Mouse (Mus musculus): Measurements from ENCODE around the gene Fmnl2. TPM values are rescaled to one million over a fixed set of nuclear protein-coding genes. Genes with fewer than 3 reads are reported as not detected.
A peak's percentile ranks its signal among the peaks of the same experiment; 100 is the strongest.

The Fmnl2 gene
- total RNA-seq, 2 experiments from 2014 or later = 17.2 to 19.6 TPM

DNA sequence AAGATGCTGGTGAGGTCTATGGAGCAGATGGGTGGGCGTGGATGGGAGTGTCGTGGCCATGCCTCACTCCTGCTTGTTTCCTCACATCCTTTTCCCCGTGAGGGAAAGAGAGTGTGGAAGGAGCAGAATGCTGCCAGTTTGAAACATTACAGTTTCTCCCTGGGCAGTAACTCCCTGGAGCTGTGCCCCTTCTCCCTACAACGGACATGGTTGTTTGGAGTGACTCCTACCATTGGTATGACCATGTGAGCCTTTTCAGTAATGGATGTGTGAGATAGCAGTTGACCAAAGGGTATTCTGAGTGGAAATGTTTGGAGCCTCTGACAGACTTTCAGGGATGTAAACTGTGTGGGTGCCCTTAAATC is 5.1 kb downstream of the Fmnl2 start:
- DNase-seq (ENCODE audit: low spot score in 2 of 2) = no peak

DNA sequence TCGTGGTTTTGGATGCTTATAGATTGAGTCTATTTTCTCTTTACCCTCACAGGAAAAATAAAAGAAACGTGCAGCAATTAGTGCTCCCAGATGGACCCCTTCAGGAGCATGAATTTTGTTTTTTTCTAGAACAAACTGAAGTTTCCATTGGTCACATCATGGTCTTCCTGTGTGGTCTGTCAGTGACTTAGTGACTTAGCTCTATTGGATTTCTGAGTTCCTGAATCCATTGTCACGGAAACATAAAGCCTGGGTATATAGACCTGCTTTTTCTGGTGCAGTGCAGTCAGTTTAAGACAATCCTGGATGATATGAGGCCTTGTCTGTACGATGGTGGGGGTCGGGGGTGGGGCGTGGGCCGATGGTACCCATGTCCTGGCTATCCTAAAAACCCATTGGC is 7.0 kb downstream of the Fmnl2 start:
- no peak for DNase-seq (ENCODE audit: low spot score in 2 of 2)

DNA sequence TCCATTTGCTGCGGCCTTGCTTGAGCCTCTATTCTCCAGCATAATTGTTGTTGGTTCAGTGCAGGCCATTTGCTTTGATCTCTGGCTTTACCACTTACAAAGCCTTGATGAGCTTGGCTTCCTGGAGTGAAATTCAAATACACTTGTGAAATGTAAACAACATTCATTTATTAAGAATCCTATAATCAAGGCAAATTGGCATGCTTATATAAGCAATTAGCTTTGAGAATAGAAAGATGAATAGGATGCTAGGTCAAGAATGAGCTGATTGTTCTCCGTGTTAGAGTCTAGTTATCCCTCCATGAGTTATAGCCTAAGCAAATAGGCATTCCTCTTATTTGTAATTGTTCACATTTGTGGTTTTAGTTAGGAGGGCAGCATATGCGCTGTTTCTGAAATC is 8.5 kb downstream of the Fmnl2 start:
- no peak for DNase-seq (ENCODE audit: low spot score in 2 of 2)

DNA sequence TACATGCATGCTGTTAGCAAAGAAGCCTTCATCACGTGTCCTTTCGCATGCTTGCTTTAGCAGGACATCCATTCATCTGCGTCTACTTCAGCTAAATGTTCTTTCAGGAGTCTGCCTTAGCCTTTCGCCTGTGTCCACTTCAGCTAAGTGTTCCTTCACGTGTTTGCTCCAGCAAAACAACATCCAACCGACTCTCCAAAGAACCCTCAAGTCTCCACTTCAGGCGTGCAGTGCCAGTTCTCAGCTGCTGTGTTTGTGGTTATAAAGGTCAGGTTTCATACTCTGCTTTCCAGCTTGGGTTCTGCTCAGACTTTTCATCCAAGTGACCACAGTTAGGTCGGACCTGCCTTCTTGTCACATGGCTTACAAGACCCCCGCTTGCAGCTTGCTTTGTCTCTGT is 10.1 kb downstream of the Fmnl2 start:
- no peak for DNase-seq (ENCODE audit: low spot score in 2 of 2)

DNA sequence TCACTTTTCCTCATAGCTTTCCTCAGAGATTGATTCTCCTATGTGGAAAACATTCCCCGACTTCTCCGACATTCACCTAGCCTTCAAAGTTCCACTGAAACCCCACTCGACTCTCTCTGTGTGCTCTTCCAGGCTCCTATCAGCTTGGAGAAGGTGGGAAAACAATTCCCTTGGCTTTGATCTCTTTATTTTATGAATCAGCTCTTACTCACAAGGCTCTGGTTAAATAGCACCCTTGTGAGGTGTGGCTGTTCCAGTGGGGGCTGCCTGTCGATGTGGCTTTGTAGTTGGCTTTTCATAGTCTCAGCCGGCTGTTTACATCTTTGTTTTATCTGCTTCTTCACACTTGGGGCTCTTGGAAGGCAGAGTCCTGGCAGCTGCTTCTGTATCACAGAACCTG is 10.5 kb downstream of the Fmnl2 start:
- no peak for DNase-seq (ENCODE audit: low spot score in 2 of 2)

DNA sequence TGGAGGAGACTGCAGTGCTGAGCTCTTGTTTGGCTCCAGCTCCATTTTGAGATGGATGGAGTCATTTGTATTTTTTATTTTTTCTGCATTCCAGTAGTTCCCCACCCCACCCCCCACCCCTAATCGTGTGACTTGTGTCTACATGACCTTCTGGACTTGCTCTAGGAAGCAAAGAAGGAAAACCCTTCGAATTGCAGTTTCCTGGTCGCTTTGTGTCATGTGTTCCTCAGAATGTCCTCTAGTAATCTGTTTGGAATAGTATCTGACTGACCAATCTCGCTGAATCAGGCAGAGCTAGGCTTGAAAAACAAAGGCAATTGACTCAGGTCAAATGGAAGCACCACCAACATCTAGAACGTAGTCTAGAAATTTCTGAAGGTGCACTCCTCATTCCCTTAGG is 15.0 kb downstream of the Fmnl2 start:
- no peak for DNase-seq (ENCODE audit: low spot score in 2 of 2)

DNA sequence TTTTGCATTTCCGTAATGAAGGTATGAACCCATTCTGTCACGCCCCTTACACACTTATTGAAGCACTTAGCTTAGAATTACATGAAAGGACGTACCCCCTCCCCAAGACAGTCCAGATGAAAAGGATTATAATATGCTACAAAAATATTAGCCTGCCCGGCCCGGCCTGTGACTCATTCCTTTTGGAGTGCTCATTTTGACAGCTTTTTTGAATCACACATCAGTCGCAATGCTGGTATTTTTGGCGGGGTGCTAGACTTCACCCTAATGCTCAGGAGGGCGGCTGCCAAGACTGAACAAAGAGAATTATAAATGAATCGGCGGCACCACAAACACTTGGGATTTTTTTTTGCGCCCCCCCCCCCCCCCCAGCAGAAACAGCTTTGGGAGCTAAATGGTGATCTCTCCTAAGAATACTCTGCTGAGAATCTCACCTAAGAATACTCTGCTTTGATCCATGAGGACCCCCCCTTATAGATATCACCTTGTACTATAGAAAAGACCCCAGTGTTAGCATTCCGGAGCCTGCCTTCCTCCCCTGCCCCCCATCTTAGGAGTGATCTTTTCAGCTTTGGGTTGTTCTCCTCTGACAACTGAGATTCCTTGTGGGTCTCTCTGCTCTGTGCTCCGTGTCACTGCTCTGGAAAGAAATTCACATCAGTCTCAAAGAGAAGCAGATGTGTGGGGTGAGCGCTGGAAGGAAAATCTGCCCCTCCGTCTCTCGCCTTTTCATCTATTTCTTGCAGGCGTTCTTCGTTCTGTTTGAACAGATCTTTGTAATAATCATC is 15.8 kb downstream of the Fmnl2 start:
- DNase-seq (ENCODE audit: low spot score in 2 of 2) = no peak

DNA sequence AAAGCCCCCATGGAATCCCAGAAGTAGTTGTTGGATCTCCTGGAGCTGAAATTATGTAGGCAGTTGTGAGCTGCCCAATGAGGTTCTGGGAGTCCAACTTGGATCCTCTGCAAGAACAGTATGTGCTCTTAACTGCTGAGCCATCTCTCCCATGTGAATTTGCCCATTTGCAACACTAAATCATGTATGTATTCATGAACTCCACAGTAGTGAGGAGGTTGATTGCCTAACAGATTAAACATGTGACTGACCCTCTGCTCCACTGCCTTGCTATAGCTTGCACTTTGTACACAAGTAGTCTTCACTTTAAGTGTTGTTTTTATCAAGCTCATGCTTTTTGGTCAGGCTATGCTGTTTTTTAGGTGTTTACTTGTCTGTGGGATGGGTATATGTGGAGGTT is 17.1 kb downstream of the Fmnl2 start:
- no peak for DNase-seq (ENCODE audit: low spot score in 2 of 2)

DNA sequence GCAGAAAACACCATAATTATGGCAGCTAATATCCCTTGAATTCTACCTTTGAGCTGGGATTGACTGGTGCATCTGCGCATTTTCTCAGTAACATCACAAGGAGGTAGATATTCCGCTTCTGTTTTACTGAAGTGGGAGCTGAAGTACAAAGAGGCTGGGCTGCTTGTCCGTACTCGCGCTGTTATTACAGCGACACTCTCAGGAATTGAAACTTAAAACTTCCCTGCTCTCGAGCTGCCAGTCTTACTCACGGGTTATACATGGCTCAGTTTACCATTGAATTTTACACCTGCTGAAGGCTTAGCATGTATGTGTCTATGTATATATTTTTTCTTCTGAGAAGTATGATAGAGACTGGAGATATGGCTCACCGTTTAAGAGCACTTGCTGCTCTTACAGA is 18.1 kb downstream of the Fmnl2 start:
- no peak for DNase-seq (ENCODE audit: low spot score in 2 of 2)

DNA sequence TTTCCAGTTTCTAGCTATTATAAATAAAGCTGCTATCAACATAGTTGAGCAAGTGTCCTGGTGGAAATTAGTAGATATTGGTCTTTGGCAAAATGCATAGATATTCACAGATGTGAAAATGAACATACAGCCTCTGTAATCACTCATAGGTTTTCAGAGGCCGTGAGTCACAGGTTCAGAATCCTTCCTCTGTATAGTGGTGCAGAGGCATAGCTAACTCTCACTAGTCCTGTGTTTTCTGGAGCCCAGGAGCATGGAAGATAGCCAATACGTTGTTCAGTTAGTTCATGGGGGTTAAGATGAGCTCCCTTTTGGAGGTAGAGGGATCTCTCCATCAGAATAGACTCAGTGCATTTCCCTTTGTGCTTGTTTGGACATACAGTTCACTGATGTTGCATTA is 25.7 kb downstream of the Fmnl2 start:
- DNase-seq (ENCODE audit: low spot score in 2 of 2) = no peak

DNA sequence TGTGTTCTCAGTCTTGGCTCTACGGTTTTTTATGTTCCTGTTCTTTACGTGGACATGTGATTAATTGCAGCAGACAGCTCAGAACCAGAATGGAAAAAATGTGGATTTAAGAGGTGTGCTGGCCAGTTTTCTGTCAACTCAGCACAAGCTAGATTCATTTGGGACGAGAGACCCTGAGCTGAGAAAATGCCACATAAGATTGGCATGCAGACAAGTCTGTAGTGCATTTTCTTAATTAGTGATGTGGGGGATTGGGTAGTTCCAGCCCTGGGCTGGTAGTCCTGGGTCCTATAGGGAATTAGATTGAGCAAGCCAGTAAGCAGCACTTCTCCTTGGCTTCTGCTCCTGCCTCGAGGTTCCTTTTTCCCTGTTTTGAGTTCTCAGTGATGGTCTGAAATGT is 26.4 kb downstream of the Fmnl2 start:
- no peak for DNase-seq (ENCODE audit: low spot score in 2 of 2)

DNA sequence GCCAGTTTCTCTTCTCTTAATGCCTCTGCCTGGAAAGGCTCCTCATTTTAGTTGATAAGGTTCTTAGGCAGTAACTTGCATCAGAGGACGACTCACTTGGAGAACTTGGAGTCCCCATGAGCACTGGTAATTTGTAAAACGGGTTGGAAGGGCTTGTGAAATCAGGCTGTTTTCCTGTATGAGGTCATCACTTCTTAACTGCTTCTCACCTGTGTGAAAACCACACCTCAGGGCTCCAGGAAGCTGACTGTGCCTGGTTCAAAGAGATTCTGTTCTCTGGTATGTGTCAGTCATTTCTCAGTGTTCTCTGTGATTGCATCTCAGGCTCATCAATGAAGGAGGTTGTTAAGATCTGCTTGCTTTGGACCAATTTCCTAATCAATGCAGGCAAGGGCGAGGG is 27.4 kb downstream of the Fmnl2 start:
- no peak for DNase-seq (ENCODE audit: low spot score in 2 of 2)

DNA sequence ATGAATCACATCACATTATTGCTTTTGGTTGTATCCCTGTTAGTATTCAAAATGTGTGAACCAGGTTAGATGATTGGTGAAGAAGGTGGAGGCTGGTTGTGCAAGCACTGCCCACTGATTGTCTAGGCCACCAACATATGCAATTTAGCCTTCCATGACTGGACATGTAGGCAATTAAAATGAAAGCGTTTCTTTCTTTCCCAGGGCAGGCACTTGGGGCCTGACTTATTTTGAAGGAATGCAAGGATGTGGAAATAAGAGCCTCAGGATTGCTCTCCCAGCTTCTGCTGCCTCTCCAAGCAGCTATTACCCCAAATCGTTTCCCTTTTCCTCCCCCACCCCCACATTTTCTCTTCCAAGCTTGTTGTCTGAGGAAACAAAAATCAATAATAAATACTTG is 29.6 kb downstream of the Fmnl2 start:
- no peak for DNase-seq (ENCODE audit: low spot score in 2 of 2)

DNA sequence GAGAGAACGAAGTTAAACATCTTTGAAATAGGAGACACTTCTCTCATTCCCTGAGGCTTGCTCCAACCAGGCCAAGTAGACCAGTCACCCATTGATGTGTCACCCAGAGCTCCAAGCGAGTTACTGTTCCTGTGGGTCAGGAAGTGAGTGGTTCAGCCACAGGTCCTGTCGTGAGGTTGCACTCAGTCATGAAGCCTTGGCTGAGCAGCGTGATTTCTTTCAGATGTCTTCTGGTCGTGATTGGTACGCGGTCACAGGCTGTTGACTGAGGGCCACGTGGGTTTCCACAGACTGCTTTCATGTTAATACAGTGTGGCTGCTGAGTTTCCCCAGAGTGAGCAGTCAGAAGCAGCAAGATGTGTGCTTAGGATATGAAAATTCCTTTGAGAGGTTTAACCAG is 33.5 kb downstream of the Fmnl2 start:
- DNase-seq (ENCODE audit: low spot score in 2 of 2) = no peak

DNA sequence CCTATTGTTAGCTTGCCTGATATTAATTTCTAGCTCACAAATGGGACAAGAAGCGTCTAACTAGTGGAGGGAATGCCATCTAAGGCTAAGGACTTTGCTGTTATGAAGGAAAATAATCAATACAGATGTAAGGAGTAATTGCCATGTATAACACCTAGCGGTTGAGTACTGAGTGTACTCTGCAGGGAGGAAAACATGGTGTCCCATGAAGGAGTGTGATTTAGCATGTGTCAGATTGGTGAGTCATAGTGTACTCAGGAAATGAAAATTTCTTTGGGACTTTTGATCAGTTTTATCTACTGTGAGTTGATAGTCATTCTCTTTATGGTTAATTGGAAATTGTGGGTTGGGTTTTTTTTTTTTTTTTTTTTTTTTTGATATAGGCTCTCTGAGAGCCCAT is 34.1 kb downstream of the Fmnl2 start:
- no peak for DNase-seq (ENCODE audit: low spot score in 2 of 2)

DNA sequence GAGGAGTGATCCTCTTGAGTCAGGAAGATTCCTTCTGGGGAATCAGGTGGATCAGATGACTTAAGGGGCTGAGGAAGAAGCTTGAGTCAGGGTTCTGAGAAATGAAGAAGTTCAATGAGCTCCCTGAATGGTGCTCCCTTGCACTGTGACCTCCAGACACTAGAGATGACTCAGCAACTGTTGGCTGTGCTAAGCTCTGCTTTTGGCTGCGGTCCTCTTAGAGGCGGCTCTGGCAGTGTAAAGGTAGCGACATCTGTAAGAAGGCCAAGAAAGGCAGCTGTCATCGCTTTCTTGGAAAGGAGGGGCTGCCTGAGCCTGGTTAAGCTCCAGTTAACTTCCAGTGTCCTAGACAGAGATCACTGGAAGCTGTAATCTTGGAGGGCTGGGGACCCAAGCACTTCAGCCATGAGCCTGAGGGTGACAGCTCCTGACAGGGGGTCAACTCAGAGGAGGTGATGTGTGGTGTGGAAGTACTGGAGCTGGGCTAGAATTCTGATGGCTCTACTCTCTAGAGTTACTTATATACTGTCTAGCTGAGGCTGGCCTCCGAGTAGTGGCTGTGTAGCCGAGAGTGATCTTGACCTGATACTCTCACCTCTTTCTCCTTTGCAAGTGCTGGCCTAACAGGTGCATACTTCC is 37.4 kb downstream of the Fmnl2 start:
- peak in 1 of 2 experiments; percentile 44 for DNase-seq (ENCODE audit: low spot score in 2 of 2)

DNA sequence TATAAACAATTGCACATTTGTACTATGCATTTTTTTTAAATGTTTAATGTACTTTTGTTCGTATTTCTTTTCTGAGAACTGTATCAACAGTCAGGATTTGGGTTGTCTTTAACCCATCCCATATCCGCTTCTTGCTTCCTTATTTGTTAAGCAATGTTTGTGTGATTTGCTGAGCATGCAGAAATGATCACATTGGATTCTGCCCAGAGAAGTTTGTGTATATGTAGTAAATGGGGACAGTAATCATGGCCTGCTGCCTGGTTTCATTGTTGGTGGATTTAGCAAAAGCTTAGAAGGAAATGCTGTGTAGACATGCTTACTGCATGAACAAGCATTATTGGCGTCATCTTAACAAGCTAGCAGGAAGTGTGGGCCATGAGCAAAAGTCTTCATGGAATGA is 39.3 kb downstream of the Fmnl2 start:
- DNase-seq (ENCODE audit: low spot score in 2 of 2) = no peak

DNA sequence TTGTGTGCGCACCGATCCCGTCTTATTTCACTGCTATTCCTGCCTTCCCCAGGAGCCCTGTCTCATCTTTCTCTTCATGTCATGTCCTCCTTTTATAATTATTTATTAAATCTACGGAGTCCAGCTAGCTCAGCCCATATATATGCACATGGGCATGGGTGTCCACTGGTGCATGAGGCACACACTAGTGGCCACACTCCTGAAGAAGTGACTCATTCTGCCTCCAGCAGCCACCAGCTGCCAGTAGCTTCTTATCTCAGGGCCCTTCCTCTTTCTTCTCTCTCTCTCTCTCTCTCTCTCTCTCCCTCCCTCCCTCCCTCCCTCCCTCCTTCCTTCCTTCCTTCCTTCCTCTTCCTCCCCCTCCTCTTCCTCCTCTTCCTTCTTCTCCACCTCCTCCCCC is 43.1 kb downstream of the Fmnl2 start:
- no peak for DNase-seq (ENCODE audit: low spot score in 2 of 2)

DNA sequence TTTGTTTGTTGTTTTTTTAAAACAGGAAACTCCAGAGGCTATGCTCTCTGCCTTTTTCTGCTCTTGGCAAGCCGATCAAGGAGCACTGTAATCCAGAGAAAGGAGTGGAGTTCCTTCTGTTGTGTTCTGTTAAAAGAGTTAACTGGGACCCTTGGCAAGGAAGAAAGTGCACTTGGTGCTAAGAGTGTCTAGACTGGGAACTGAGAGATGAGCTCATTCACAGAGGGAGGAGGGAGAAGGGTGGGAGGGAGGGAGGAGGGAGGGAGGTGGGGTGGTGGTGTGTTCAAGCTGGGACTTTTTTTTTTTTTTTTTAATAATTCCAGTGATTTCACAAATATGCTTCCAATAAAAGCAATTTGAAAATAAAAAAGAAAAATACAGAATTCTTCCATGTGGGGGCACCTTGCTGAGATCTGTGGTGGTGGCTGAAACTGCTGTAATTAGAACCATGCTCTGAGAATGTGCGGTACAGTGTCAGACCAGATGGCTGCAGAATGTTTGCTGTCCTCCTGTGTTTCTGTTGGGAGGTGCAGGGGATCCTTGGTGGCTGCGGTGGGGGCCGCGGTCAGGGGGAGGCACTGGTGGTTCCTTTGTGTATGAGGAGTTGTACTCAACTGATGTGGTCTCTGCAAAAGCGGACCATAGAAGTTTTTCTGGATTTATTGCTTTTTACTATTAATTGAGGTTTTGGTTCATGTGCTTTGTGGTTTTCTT is 43.8 kb downstream of the Fmnl2 start:
- DNase-seq (ENCODE audit: low spot score in 2 of 2) = peak in 1 of 2 experiments; percentile 15

DNA sequence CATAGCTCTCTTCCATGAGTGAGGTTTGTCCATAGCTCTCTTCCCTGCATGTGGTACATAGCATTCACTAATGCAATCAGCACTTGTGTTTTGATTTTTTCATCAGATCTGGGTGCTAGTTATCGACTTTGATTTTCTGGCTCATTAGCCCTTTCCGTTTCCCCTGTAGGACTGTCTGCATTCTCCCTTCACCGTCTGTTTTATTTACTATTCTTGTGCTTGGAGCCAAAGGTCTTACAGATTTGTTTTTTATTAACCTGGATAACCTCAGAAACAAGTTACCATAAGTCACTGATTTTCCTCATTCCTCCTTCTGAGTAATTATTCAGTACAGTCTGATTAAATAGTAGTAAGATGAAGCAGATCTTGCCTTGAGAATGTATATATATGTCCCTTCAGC is 44.8 kb downstream of the Fmnl2 start:
- no peak for DNase-seq (ENCODE audit: low spot score in 2 of 2)

DNA sequence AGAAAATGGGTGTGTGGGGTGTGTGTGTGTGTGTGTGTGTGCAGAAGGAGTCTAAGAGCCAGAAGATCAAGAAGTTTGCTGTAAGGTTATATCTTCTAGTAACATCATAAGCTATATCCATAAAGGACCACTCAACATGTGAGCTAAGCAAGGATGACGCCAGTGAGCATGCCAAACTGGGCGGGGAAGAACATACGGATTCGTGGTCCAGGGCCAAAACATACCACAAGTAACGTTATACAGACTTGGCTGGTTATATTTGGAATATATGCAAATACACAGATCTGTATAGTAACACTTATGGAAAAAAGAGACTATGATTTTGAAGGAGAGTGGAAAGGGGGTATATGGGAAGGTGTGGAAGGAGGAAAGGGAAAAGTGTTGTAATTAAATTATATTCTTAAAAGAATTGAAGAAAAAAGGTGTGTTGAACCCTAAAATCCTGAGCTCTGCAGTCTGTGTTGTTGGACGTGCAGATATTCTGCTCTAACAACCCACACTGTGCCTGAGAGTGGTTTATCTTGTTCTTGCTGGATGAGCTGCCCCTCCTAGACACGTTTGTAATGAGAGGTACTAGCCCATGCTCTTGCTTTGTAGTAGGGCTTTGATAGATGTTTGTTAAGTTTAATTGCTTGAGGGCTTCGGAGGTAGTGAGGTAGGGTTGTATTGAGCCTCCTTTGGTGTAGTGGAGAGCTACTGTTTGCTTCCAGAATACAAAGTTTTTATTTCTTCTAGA is 45.7 kb downstream of the Fmnl2 start:
- no peak for DNase-seq (ENCODE audit: low spot score in 2 of 2)

DNA sequence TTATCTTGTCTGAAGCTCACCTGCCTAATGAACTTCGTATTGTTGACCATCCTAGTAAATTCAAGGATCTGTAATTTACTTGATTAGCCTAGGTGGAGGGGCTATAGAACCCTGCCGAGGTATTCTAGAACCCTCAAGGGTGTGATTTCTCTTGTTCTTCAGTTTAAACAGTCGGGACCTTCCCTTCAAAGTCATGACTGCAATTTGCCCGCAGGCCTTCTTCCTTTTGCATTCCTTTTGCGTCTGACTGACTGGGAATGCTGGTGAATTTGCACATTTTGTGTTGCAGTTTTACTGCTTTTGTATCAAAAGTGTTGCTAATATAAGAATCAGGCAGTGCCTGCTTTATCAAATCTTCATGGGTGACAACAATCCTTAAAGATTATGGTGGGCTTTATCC is 46.9 kb downstream of the Fmnl2 start:
- no peak for DNase-seq (ENCODE audit: low spot score in 2 of 2)

Data from gastrocnemius, postnatal 4 days (tissue).